Mouse (Mus musculus) E14TG2a.4 (cell line): ENCODE data around the gene Tomm40.

Experiments
- CTCF ChIP-seq: conservative IDR thresholded peaks from 2 replicates; pipeline ENCODE4 v1.5.1; 2014; ENCODE audit warnings: low read length
- NANOG ChIP-seq: IDR thresholded peaks from 2 replicates; pipeline ENCODE4 v1.6.1; 2014; ENCODE audit warnings: borderline replicate concordance, low read length, mixed read lengths

DNA sequence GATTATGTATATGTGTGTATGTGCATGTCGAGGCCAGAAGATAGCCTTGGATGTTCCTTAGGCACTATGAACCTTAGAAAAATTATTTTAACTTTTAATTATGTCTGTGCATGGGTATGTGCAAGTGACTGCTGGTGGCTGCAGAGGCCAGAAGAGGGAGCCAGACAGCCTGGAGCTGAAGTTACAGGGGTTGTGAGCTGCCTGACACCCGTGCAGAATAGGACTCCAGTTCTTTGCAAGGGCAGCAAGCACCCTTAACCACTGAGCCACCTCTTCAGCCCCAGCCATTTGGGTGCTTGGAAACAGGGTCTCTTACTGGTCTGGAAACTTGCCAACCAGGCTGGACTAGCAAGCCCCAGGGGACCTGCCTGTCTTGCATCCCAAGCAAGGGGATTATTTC lies 39.8 kb upstream of the Tomm40 start:
- TF ChIP-seq CTCF: peak; percentile 36
- no peak for TF ChIP-seq NANOG
